In genomic region chr5:92302149-92302840, GRCm38 (mm10) we compare ENCODE assay signal across 29 mouse cellular contexts. TPM values are rescaled to one million over a fixed set of nuclear protein-coding genes. Genes with fewer than 3 reads are reported as not detected.
DNase-seq lines count a peak whose midpoint lies in the region; ATAC-seq and TF ChIP-seq lines count a peak whose summit lies in the region.
"Had no signal": no experiment of that assay in that cellular context is flagged by ENCODE, and none has a peak within 500 bp of the region (broad histone marks: within the 10 kb centered on the region; RNA-seq: fewer than 3 reads in every experiment).

No protein-coding gene starts in this region.

- H3K27me3 ChIP-seq in heart, postnatal 0 days (ENCODE audit: control insufficient read depth, insufficient read depth, low read length) = no peaks in the 10 kb centered on the region
- no peaks in the 10 kb centered on the region for H3K27me3 ChIP-seq in stomach, embryonic 16.5 days (ENCODE audit: control insufficient read depth, insufficient read depth, low read length)
- H3K27me3 ChIP-seq: embryonic facial prominence, embryonic 12.5 days; embryonic facial prominence, embryonic 15.5 days; hindbrain, embryonic 13.5 days; intestine, embryonic 15.5 days had no signal

- no peak for TF ChIP-seq CTCF in heart, postnatal 0 days (IDR thresholded peaks at IDR 0.05; ENCODE audit: low read depth)

- 0 out of 2 replicates have a peak, but pooled peaks cover 10% of the 10 kb centered on the region for H3K4me1 ChIP-seq in heart, postnatal 0 days (ENCODE audit: control insufficient read depth, insufficient read depth)
- H3K4me1 ChIP-seq in stomach, embryonic 16.5 days (ENCODE audit: control insufficient read depth, insufficient read depth, low read length) = no peaks in the 10 kb centered on the region
- H3K4me1 ChIP-seq: embryonic facial prominence, embryonic 12.5 days; embryonic facial prominence, embryonic 15.5 days; hindbrain, embryonic 10.5 days; hindbrain, embryonic 13.5 days; intestine, embryonic 15.5 days had no signal

- intact Hi-C loops in heart, postnatal 25 days (cut with DNase I) = no loop called here

- peaks cover 75% of the 10 kb centered on the region for H3K36me3 ChIP-seq in heart, postnatal 0 days (replicated peaks; ENCODE audit: control insufficient read depth, insufficient read depth, low read length)
- peaks cover 22% of the 10 kb centered on the region for H3K36me3 ChIP-seq in stomach, embryonic 16.5 days (ENCODE audit: control insufficient read depth, insufficient read depth, low read length)

- no peak overlapping the region for H3K4me3 ChIP-seq in heart, postnatal 0 days (ENCODE audit: low read depth, low read length)
- no peak overlapping the region for H3K4me3 ChIP-seq in stomach, embryonic 16.5 days (replicated peaks; ENCODE audit: low read length)
- H3K4me3 ChIP-seq: embryonic facial prominence, embryonic 12.5 days; embryonic facial prominence, embryonic 15.5 days; gastrocnemius, adult 2 months; heart, adult 2 months; hindbrain, embryonic 10.5 days; hindbrain, embryonic 13.5 days; intestine, embryonic 15.5 days had no signal

- H3K9me3 ChIP-seq in heart, postnatal 0 days (replicated peaks; ENCODE audit: control insufficient read depth, low read length) = no peaks in the 10 kb centered on the region
- no peaks in the 10 kb centered on the region for H3K9me3 ChIP-seq in stomach, embryonic 16.5 days (replicated peaks; ENCODE audit: control insufficient read depth, low read length)
- H3K9me3 ChIP-seq: embryonic facial prominence, embryonic 12.5 days; embryonic facial prominence, embryonic 15.5 days; hindbrain, embryonic 10.5 days; hindbrain, embryonic 13.5 days; intestine, embryonic 15.5 days had no signal

- no peak overlapping the region for H3K27ac ChIP-seq in heart, postnatal 0 days (ENCODE audit: low read depth)
- no peak overlapping the region for H3K27ac ChIP-seq in stomach, embryonic 16.5 days (ENCODE audit: low read length)
- H3K27ac ChIP-seq: embryonic facial prominence, embryonic 12.5 days; embryonic facial prominence, embryonic 15.5 days; gastrocnemius, adult 2 months; heart, adult 2 months; hindbrain, embryonic 10.5 days; hindbrain, embryonic 13.5 days; intestine, embryonic 15.5 days had no signal

- H3K9ac ChIP-seq in heart, postnatal 0 days (replicated peaks; ENCODE audit: low read depth, low read length) = no peak overlapping the region
- no peak overlapping the region for H3K9ac ChIP-seq in stomach, embryonic 16.5 days (ENCODE audit: low read length)
- H3K9ac ChIP-seq: embryonic facial prominence, embryonic 12.5 days; embryonic facial prominence, embryonic 15.5 days; forebrain, postnatal 0 days; hindbrain, embryonic 13.5 days; intestine, embryonic 15.5 days had no signal

- H3K4me2 ChIP-seq in heart, postnatal 0 days (ENCODE audit: low read depth, low read length) = no peak overlapping the region
- H3K4me2 ChIP-seq in stomach, embryonic 16.5 days (ENCODE audit: low read depth, low read length) = no peak overlapping the region
- H3K4me2 ChIP-seq: embryonic facial prominence, embryonic 12.5 days; embryonic facial prominence, embryonic 15.5 days; heart, embryonic 11.5 days; hindbrain, embryonic 13.5 days; intestine, embryonic 15.5 days had no signal

- 46% methylated on average over 13 of the region's 13 CpGs for WGBS in heart, postnatal 0 days
- WGBS in large intestine, adult 2 months = 32% methylated on average over 13 of the region's 13 CpGs
- 75% methylated on average over 13 of the region's 13 CpGs for WGBS in stomach, embryonic 16.5 days

- peak; percentile 14 for DNase-seq in adrenal gland, postnatal 10 days
- DNase-seq in adrenal gland, adult 18-20 months (ENCODE audit: low spot score in 2 of 2) = no peak
- peak; percentile 51 for DNase-seq in heart, postnatal 0 days (ENCODE audit: low spot score)
- no peak for DNase-seq in heart, postnatal 25 days (ENCODE audit: low spot score)
- DNase-seq in large intestine, adult 2 months (ENCODE audit: low read depth, low spot score) = peak; percentile 45
- no peak for DNase-seq in lung, postnatal 4 days
- DNase-seq in right cerebral cortex, postnatal 25 days = no peak
- DNase-seq: adrenal gland, postnatal 36 days; cerebellum, adult 18-20 months; cerebellum, adult 9-10 months; cerebellum, postnatal 14 days; forebrain, postnatal 0 days; gastrocnemius, adult 2 months; gastrocnemius, postnatal 25 days; heart, adult 2 months; heart, postnatal 14 days had no signal

- TF ChIP-seq EP300 in heart, postnatal 0 days (IDR thresholded peaks at IDR 0.05; ENCODE audit: low read depth) = no peak

- peak; percentile 33; the same call in 1 of the 2 replicates for ATAC-seq in heart, postnatal 0 days (ENCODE audit: insufficient read depth, low read depth)
- ATAC-seq in stomach, embryonic 16.5 days (ENCODE audit: insufficient read depth, low FRiP score) = peak; percentile 58; the same call in 1 of the 2 replicates
- ATAC-seq: activated CD4-positive, CD25-positive, alpha-beta regulatory T cell, adult 4 months; forebrain, embryonic 14.5 days; forebrain, postnatal 0 days; hindbrain, embryonic 16.5 days; intestine, embryonic 15.5 days had no signal

RNA-seq across cellular contexts. Expression of gene Sdad1, which starts 8.0 kb away (rescaled TPM):
- 10 to 100 TPM; 32.1 to 36.0 TPM for total RNA-seq in adrenal gland, postnatal 10 days (2021)
- total RNA-seq in adrenal gland, adult 18-20 months (2021) = 10 to 100 TPM; 27.9 to 28.3 TPM
- 34.0 and 37.0 TPM in 2 replicates for total RNA-seq in heart, postnatal 0 days (2014; rRNA removed; ENCODE audit: low replicate concordance)
- polyA plus RNA-seq in heart, postnatal 0 days (2015; fragmentation: Nextera tagmentation; extraction: Ambion mirVana) = 13.7 and 13.8 TPM in 2 replicates
- 10 to 100 TPM; 11.2 to 12.3 TPM for total RNA-seq in heart, postnatal 25 days (2021)
- polyA plus RNA-seq in large intestine, adult 2 months (2012; rRNA removed) = 5.2 and 8.9 TPM in 2 replicates
- 31.3 and 33.3 TPM in 2 replicates for polyA plus RNA-seq in stomach, embryonic 16.5 days (2015; fragmentation: Nextera tagmentation; extraction: Ambion mirVana)

RNA-seq across cellular contexts. Expression of gene Naaa, which starts 24.3 kb away (rescaled TPM):
- total RNA-seq in adrenal gland, postnatal 10 days (2021) = 10 to 100 TPM; 26.7 to 27.0 TPM
- total RNA-seq in adrenal gland, adult 18-20 months (2021) = 10 to 100 TPM; 19.0 to 28.7 TPM
- total RNA-seq in heart, postnatal 0 days (2014; rRNA removed; ENCODE audit: low replicate concordance) = 5.7 and 9.7 TPM in 2 replicates
- 6.4 and 7.5 TPM in 2 replicates for polyA plus RNA-seq in heart, postnatal 0 days (2015; fragmentation: Nextera tagmentation; extraction: Ambion mirVana)
- 10 to 100 TPM; 12.6 to 12.9 TPM for total RNA-seq in heart, postnatal 25 days (2021)
- polyA plus RNA-seq in large intestine, adult 2 months (2012; rRNA removed) = 30.2 and 53.1 TPM in 2 replicates
- polyA plus RNA-seq in stomach, embryonic 16.5 days (2015; fragmentation: Nextera tagmentation; extraction: Ambion mirVana) = 21.4 and 22.1 TPM in 2 replicates

RNA-seq across cellular contexts. Expression of gene Cxcl9, which starts 25.6 kb away (rescaled TPM):
- 1 to 10 TPM; 1.5 TPM for total RNA-seq in adrenal gland, postnatal 10 days (2021)
- total RNA-seq in adrenal gland, adult 18-20 months (2021) = 1 to 10 TPM; 1.3 to 3.4 TPM
- not detected in 2 replicates for total RNA-seq in heart, postnatal 0 days (2014; rRNA removed; ENCODE audit: low replicate concordance)
- 0.07 and 0.12 TPM in 2 replicates for polyA plus RNA-seq in heart, postnatal 0 days (2015; fragmentation: Nextera tagmentation; extraction: Ambion mirVana)
- total RNA-seq in heart, postnatal 25 days (2021) = 1 to 10 TPM; 1.7 to 2.6 TPM
- polyA plus RNA-seq in large intestine, adult 2 months (2012; rRNA removed) = 27.1 and 43.7 TPM in 2 replicates
- polyA plus RNA-seq in stomach, embryonic 16.5 days (2015; fragmentation: Nextera tagmentation; extraction: Ambion mirVana) = not detected in 2 replicates
- total RNA-seq: ES-E14; forebrain, postnatal 0 days had no signal
- polyA plus RNA-seq: embryonic facial prominence, embryonic 12.5 days; forebrain, embryonic 11.5 days; forebrain, embryonic 14.5 days; forebrain, postnatal 0 days; heart, embryonic 11.5 days; heart, embryonic 14.5 days; hindbrain, embryonic 10.5 days; hindbrain, embryonic 13.5 days; hindbrain, embryonic 16.5 days; intestine, embryonic 15.5 days had no signal

RNA-seq across cellular contexts. Expression of gene Art3, which starts 29.3 kb away (rescaled TPM):
- total RNA-seq in adrenal gland, postnatal 10 days (2021) = 100 to 1,000 TPM; 126 to 154 TPM
- 10 to 100 TPM; 48.5 to 78.3 TPM for total RNA-seq in adrenal gland, adult 18-20 months (2021)
- 186 and 226 TPM in 2 replicates for total RNA-seq in heart, postnatal 0 days (2014; rRNA removed; ENCODE audit: low replicate concordance)
- polyA plus RNA-seq in heart, postnatal 0 days (2015; fragmentation: Nextera tagmentation; extraction: Ambion mirVana) = 294 and 306 TPM in 2 replicates
- total RNA-seq in heart, postnatal 25 days (2021) = 100 to 1,000 TPM; 689 to 788 TPM
- polyA plus RNA-seq in large intestine, adult 2 months (2012; rRNA removed) = 9.2 and 9.3 TPM in 2 replicates
- 6.7 and 7.3 TPM in 2 replicates for polyA plus RNA-seq in stomach, embryonic 16.5 days (2015; fragmentation: Nextera tagmentation; extraction: Ambion mirVana)

RNA-seq across cellular contexts. Expression of gene Ppef2, which starts 46.2 kb away (rescaled TPM):
- total RNA-seq in adrenal gland, postnatal 10 days (2021) = under 1 TPM; 0.12 to 0.21 TPM
- not detected for total RNA-seq in adrenal gland, adult 18-20 months (2021)
- 0.31 TPM in 1 of 2 replicates, not detected in the other for total RNA-seq in heart, postnatal 0 days (2014; rRNA removed; ENCODE audit: low replicate concordance)
- 0.07 TPM in 1 of 2 replicates, not detected in the other for polyA plus RNA-seq in heart, postnatal 0 days (2015; fragmentation: Nextera tagmentation; extraction: Ambion mirVana)
- under 1 TPM in 1 of 2 experiments, not detected in 1; 0.16 TPM for total RNA-seq in heart, postnatal 25 days (2021)
- polyA plus RNA-seq in large intestine, adult 2 months (2012; rRNA removed) = 0.88 and 2.7 TPM in 2 replicates
- 0.48 and 0.60 TPM in 2 replicates for polyA plus RNA-seq in stomach, embryonic 16.5 days (2015; fragmentation: Nextera tagmentation; extraction: Ambion mirVana)
- total RNA-seq: adrenal gland, postnatal 36 days; gastrocnemius, adult 2 months; gastrocnemius, postnatal 25 days; heart, adult 2 months; heart, postnatal 14 days had no signal
- polyA plus RNA-seq: forebrain, embryonic 11.5 days; heart, embryonic 14.5 days had no signal

Comparison
In these comparisons a context has a peak if more than half of its experiments do, and no peak if none do; other contexts are left out.
1. DNase-seq: peak in adrenal gland, postnatal 10 days (single experiment), heart, postnatal 0 days (single experiment) and large intestine, adult 2 months (single experiment); none in adrenal gland, adult 18-20 months (0 of 2), heart, postnatal 25 days (single experiment), lung, postnatal 4 days (0 of 2) and right cerebral cortex, postnatal 25 days (single experiment).